Comparison of ENCODE assay signal across 9 mouse cellular contexts in the genomic region with DNA sequence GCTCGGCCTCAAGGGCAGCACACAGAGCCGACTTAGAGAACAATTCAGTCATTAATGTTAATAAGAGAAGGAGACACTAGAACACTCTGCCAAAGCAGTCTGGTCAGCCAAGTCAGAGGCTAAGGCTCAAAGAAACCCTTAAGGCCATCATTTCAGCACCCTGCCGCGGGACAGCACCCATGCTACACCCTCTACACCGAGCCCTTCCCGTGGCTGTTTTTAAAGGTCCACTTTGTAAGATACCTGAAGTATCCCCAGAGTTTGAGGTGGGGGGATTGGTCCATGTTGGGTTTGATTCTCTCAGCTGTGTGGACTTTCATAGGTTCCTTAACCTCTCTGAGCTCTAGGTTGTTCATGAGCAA. TPM values are rescaled to one million over a fixed set of nuclear protein-coding genes. Genes with fewer than 3 reads are reported as not detected.
DNase-seq lines count a peak whose midpoint lies in the region; ATAC-seq lines count a peak whose summit lies in the region.
"Had no signal": no experiment of that assay in that cellular context is flagged by ENCODE, and none has a peak within 500 bp of the region (broad histone marks: within the 10 kb centered on the region; RNA-seq: fewer than 3 reads in every experiment).

No protein-coding gene starts in this region.

- peaks cover 9% of the 10 kb centered on the region; the same call in 1 of the 2 replicates for H3K4me1 ChIP-seq in heart, embryonic 12.5 days (replicated peaks)
- H3K4me1 ChIP-seq in embryonic facial prominence, embryonic 11.5 days (ENCODE audit: control insufficient read depth, insufficient read depth, low read length), result no peaks in the 10 kb centered on the region
- no peaks in the 10 kb centered on the region for H3K4me1 ChIP-seq in limb, embryonic 11.5 days (ENCODE audit: control insufficient read depth, insufficient read depth, low read length)

- ATAC-seq in heart, embryonic 12.5 days (ENCODE audit: insufficient number of reproducible peaks, low FRiP score), result no peak
- no peak for ATAC-seq in embryonic facial prominence, embryonic 11.5 days (replicated peaks; ENCODE audit: insufficient number of reproducible peaks, low FRiP score, low TSS enrichment, low read depth)
- ATAC-seq in limb, embryonic 11.5 days (ENCODE audit: insufficient number of reproducible peaks, low FRiP score, low TSS enrichment, low read depth), result no peak

- H3K27ac ChIP-seq in heart, embryonic 12.5 days (ENCODE audit: poor library complexity, severe bottlenecking), result no peak overlapping the region
- no peak overlapping the region for H3K27ac ChIP-seq in embryonic facial prominence, embryonic 11.5 days (replicated peaks; ENCODE audit: low read depth, low read length)
- H3K27ac ChIP-seq in limb, embryonic 11.5 days (replicated peaks; ENCODE audit: low read depth, low read length), result no peak overlapping the region
- H3K27ac ChIP-seq: heart, embryonic 13.5 days had no signal

- H3K9ac ChIP-seq in heart, embryonic 12.5 days, result no peak overlapping the region
- H3K9ac ChIP-seq in embryonic facial prominence, embryonic 11.5 days (replicated peaks; ENCODE audit: low read length), result no peak overlapping the region
- no peak overlapping the region for H3K9ac ChIP-seq in limb, embryonic 11.5 days (ENCODE audit: low read length)
- H3K9ac ChIP-seq: heart, embryonic 13.5 days had no signal

- 3% methylated on average over 6 of the region's 6 CpGs for WGBS in heart, embryonic 12.5 days
- WGBS in embryonic facial prominence, embryonic 11.5 days, result 10% methylated on average over 6 of the region's 6 CpGs
- WGBS in limb, embryonic 11.5 days, result 8% methylated on average over 6 of the region's 6 CpGs

- no peak overlapping the region for H3K4me3 ChIP-seq in heart, embryonic 12.5 days
- no peak overlapping the region for H3K4me3 ChIP-seq in embryonic facial prominence, embryonic 11.5 days (ENCODE audit: low read depth, low read length)
- no peak overlapping the region for H3K4me3 ChIP-seq in limb, embryonic 11.5 days (ENCODE audit: low read depth, low read length)
- H3K4me3 ChIP-seq: heart, embryonic 13.5 days had no signal

- peaks cover 97% of the 10 kb centered on the region for H3K27me3 ChIP-seq in heart, embryonic 12.5 days (replicated peaks)
- H3K27me3 ChIP-seq in embryonic facial prominence, embryonic 11.5 days (ENCODE audit: control insufficient read depth, insufficient read depth, low read length), result peaks cover 16% of the 10 kb centered on the region
- H3K27me3 ChIP-seq in limb, embryonic 11.5 days (ENCODE audit: control insufficient read depth, insufficient read depth, low read length), result peaks cover 36% of the 10 kb centered on the region
- H3K27me3 ChIP-seq in splenic B cell, adult 2 months (ENCODE audit: control insufficient read depth, insufficient read depth, low read length, poor library complexity, severe bottlenecking), result no peaks in the 10 kb centered on the region

- no peaks in the 10 kb centered on the region for H3K36me3 ChIP-seq in heart, embryonic 12.5 days
- no peaks in the 10 kb centered on the region for H3K36me3 ChIP-seq in embryonic facial prominence, embryonic 11.5 days (replicated peaks; ENCODE audit: control insufficient read depth, insufficient read depth, low read depth, low read length)
- no peaks in the 10 kb centered on the region for H3K36me3 ChIP-seq in limb, embryonic 11.5 days (ENCODE audit: control insufficient read depth, insufficient read depth, low read length)
- H3K36me3 ChIP-seq in splenic B cell, adult 2 months (ENCODE audit: control insufficient read depth, insufficient read depth, low read length, poor library complexity, severe bottlenecking), result no peaks in the 10 kb centered on the region
- H3K36me3 ChIP-seq: heart, embryonic 13.5 days had no signal

- no peaks in the 10 kb centered on the region for H3K9me3 ChIP-seq in heart, embryonic 12.5 days (replicated peaks)
- H3K9me3 ChIP-seq in embryonic facial prominence, embryonic 11.5 days (replicated peaks; ENCODE audit: control insufficient read depth, low read length), result no peaks in the 10 kb centered on the region
- no peaks in the 10 kb centered on the region for H3K9me3 ChIP-seq in limb, embryonic 11.5 days (ENCODE audit: control insufficient read depth, low read length)
- H3K9me3 ChIP-seq: heart, embryonic 13.5 days had no signal

- no peak overlapping the region for H3K4me2 ChIP-seq in heart, embryonic 12.5 days
- no peak overlapping the region for H3K4me2 ChIP-seq in embryonic facial prominence, embryonic 11.5 days (ENCODE audit: low read depth, low read length)
- H3K4me2 ChIP-seq in limb, embryonic 11.5 days (ENCODE audit: low read depth, severe bottlenecking), result no peak overlapping the region

- peak; percentile 73 for DNase-seq in heart, adult 11 months
- peak; percentile 55 for DNase-seq in ES-CJ7 (ENCODE audit: low read depth, low spot score)
- DNase-seq in embryonic facial prominence, embryonic 11.5 days (ENCODE audit: low spot score), result peak; percentile 82
- DNase-seq in limb, embryonic 11.5 days (ENCODE audit: low spot score), result peak; percentile 80
- peak; percentile 24 for DNase-seq in splenic B cell, adult 2 months (ENCODE audit: low read depth, low spot score)
- no peak for DNase-seq in left cerebral cortex, adult 18-20 months (ENCODE audit: low spot score in 2 of 2)
- no peak for DNase-seq in cerebellum, postnatal 36 days

RNA-seq across cellular contexts. Expression of gene Zdhhc22, which starts 6.1 kb away (rescaled TPM):
- polyA plus RNA-seq in heart, embryonic 12.5 days (2016; fragmentation: Nextera tagmentation; extraction: Ambion mirVana), result not detected in 2 replicates
- polyA plus RNA-seq in embryonic facial prominence, embryonic 11.5 days (2014; fragmentation: Nextera tagmentation; extraction: Ambion mirVana), result 0.57 and 0.72 TPM in 2 replicates
- 0.05 TPM in 1 of 2 replicates, not detected in the other for polyA plus RNA-seq in limb, embryonic 11.5 days (2014; fragmentation: Nextera tagmentation; extraction: Ambion mirVana)
- 10 to 100 TPM; 53.8 to 58.4 TPM for total RNA-seq in left cerebral cortex, adult 18-20 months (2021)

RNA-seq across cellular contexts. Expression of gene Tmem63c, which starts 37.0 kb away (rescaled TPM):
- not detected in 2 replicates for polyA plus RNA-seq in heart, embryonic 12.5 days (2016; fragmentation: Nextera tagmentation; extraction: Ambion mirVana)
- 0.14 and 0.18 TPM in 2 replicates for polyA plus RNA-seq in embryonic facial prominence, embryonic 11.5 days (2014; fragmentation: Nextera tagmentation; extraction: Ambion mirVana)
- polyA plus RNA-seq in limb, embryonic 11.5 days (2014; fragmentation: Nextera tagmentation; extraction: Ambion mirVana), result 0.07 TPM in 1 of 2 replicates, not detected in the other
- 10 to 100 TPM; 37.7 to 41.2 TPM for total RNA-seq in left cerebral cortex, adult 18-20 months (2021)
- polyA plus RNA-seq: heart, embryonic 13.5 days had no signal

RNA-seq across cellular contexts. Expression of gene Cipc, which starts 37.3 kb away (rescaled TPM):
- polyA plus RNA-seq in heart, embryonic 12.5 days (2016; fragmentation: Nextera tagmentation; extraction: Ambion mirVana), result 28.9 and 29.3 TPM in 2 replicates
- 30.8 and 33.5 TPM in 2 replicates for polyA plus RNA-seq in embryonic facial prominence, embryonic 11.5 days (2014; fragmentation: Nextera tagmentation; extraction: Ambion mirVana)
- polyA plus RNA-seq in limb, embryonic 11.5 days (2014; fragmentation: Nextera tagmentation; extraction: Ambion mirVana), result 31.3 and 33.7 TPM in 2 replicates
- total RNA-seq in left cerebral cortex, adult 18-20 months (2021), result 10 to 100 TPM; 84.0 to 86.8 TPM

Comparison
In these comparisons a context has a peak if more than half of its experiments do, and no peak if none do; other contexts are left out.
1. DNase-seq: peak in heart, adult 11 months (single experiment), ES-CJ7 (single experiment), embryonic facial prominence, embryonic 11.5 days (single experiment), limb, embryonic 11.5 days (single experiment) and splenic B cell, adult 2 months (single experiment); none in left cerebral cortex, adult 18-20 months (0 of 2) and cerebellum, postnatal 36 days (0 of 2).